Mouse (Mus musculus): ENCODE results near the gene Cyb5r4. TPM values are rescaled to one million over a fixed set of nuclear protein-coding genes. Genes with fewer than 3 reads are reported as not detected.
"Not testable (repeated sequence)": the region's sequence is repeated elsewhere in the genome, so short reads cannot be mapped to it uniquely, and the experiment has no call there.

Cyb5r4 gene
- polyA plus RNA-seq, 1 experiment from 2014 or later: 47.3 TPM

- no peaks in the 10 kb centered on the region for H3K36me3 ChIP-seq
- H3K9me3 ChIP-seq: no peaks in the 10 kb centered on the region
- H3K4me2 ChIP-seq (replicated peaks): no peak overlapping the region
- H3K9ac ChIP-seq: no peak overlapping the region
- no peaks in the 10 kb centered on the region for H3K27me3 ChIP-seq
- H3K4me3 ChIP-seq: no peak overlapping the region
- no peak for ATAC-seq (ENCODE audit: low FRiP score, low read depth)
- WGBS: 56% methylated on average over 1 of the region's 1 CpGs
- H3K27ac ChIP-seq: no peak overlapping the region
- H3K4me1 ChIP-seq: no peaks in the 10 kb centered on the region
Measured at GRCm38 (mm10) chr9:87115978-87116377, 94.2 kb downstream of the Cyb5r4 start.

GRCm38 (mm10) chr9:87118996-87119395 is 97.2 kb downstream of the Cyb5r4 start:
- H3K4me3 ChIP-seq: no peak overlapping the region
- 0 out of 2 replicates have a peak, but pooled peaks have one; percentile 12 for ATAC-seq (ENCODE audit: low FRiP score, low read depth)
- WGBS: 43% methylated on average over 3 of the region's 3 CpGs

DNA sequence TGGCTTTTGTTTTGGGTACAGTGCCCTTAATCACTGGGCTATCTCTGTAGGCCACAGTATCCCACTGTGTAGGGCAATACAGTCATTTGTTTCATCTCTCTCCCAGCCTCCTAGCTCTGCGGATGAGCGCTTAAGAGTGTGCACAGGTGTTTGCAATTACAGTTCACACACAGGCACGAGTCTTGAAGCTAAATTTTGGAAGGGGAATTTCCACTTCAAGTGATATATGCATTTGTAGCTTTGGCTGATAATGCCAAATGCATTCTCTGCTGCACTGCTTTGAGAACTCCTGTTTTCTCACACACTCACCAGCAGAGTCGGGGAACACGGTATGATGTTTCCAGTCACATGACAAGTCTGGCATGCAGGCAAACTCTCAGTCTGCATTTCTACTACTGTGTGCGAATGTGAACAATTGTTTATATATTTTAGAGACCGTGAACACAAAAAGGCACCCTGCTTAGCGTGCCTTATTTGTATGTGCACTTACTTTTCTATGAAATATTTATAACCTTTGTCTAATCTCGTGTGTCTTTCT is 100.2 kb downstream of the Cyb5r4 start:
- Histone ChIP-seq H3K4me1 (0 out of 2 replicates have a peak, but pooled peaks cover 4% of the 10 kb centered on the region), H3K27ac (no peak overlapping the region), H3K36me3 (no peaks in the 10 kb centered on the region), H3K9ac (no peak overlapping the region), H3K4me3 (no peak overlapping the region), H3K4me2 (replicated peaks) (no peak overlapping the region), H3K9me3 (no peaks in the 10 kb centered on the region), H3K27me3 (no peaks in the 10 kb centered on the region)
- ATAC-seq (ENCODE audit: low FRiP score, low read depth): peak; percentile 57; the same call in 1 of the 2 replicates
- WGBS: 45% methylated on average over 9 of the region's 9 CpGs

More at GRCm38 (mm10) chr9:87118996-87119395, 97.2 kb downstream of the Cyb5r4 start:
- H3K4me2 ChIP-seq (replicated peaks): no peak overlapping the region
- no peaks in the 10 kb centered on the region for H3K36me3 ChIP-seq
- no peak overlapping the region for H3K9ac ChIP-seq
- H3K27me3 ChIP-seq: no peaks in the 10 kb centered on the region
- no peaks in the 10 kb centered on the region for H3K9me3 ChIP-seq
- 0 out of 2 replicates have a peak, but pooled peaks cover 4% of the 10 kb centered on the region for H3K4me1 ChIP-seq
- H3K27ac ChIP-seq: no peak overlapping the region

DNA sequence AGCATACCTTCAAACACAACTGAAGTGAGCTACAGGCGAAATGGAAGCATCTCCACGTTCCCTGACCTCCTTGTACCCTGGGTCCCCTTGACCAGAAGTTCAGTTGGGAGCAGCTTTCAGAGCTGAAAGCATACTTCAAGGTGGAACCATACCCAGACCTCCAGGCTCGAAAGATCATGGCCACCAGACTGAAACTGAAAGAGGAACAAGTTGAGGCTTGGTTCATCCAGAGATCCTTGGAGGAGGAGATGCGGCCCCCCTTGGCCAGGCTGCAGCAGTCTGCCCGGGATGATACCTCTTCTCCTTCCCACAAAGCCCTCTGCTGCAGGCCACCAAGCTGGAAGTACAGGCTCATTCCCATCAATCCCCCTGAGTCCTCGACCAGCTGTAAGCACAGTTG is 105.2 kb downstream of the Cyb5r4 start:
- not testable (repeated sequence) for H3K4me3 ChIP-seq; H3K4me1 ChIP-seq; ATAC-seq (ENCODE audit: low FRiP score, low read depth); H3K27ac ChIP-seq; H3K9ac ChIP-seq; H3K27me3 ChIP-seq; H3K9me3 ChIP-seq; H3K36me3 ChIP-seq; H3K4me2 ChIP-seq (replicated peaks)
- WGBS: 86% methylated on average over 6 of the region's 6 CpGs

Other genes with a start within 250 kb of the Cyb5r4 start
- gene Snap91, start 141.4 kb upstream of the Cyb5r4 start, polyA plus RNA-seq (2015; fragmentation: Nextera tagmentation; extraction: Ambion mirVana): 6.3 and 6.6 TPM in 2 replicates
- not detected in 2 replicates for gene Ripply2, start 6.5 kb upstream of the Cyb5r4 start, polyA plus RNA-seq (2015; fragmentation: Nextera tagmentation; extraction: Ambion mirVana)
- 0.18 and 0.38 TPM in 2 replicates for gene Mrap2, start 122.3 kb downstream of the Cyb5r4 start, polyA plus RNA-seq (2015; fragmentation: Nextera tagmentation; extraction: Ambion mirVana)
- gene Cep162, start 233.5 kb downstream of the Cyb5r4 start, polyA plus RNA-seq (2015; fragmentation: Nextera tagmentation; extraction: Ambion mirVana): 7.0 and 7.3 TPM in 2 replicates

Measured in limb, embryonic 13.5 days (tissue).